Mouse (Mus musculus): ENCODE data around the gene H2al3.

The H2al3 gene

GRCm38 (mm10) chrX:9849403-9849802, at the start of gene H2al3:
Gene H2al3, plus strand, starts transcription at chrX:9849703.
- TF ChIP-seq GATA4 (IDR thresholded peaks at IDR 0.05; ENCODE audit: insufficient replicate concordance, low read length), result no peak

- no peak for TF ChIP-seq GATA4 (IDR thresholded peaks at IDR 0.05; ENCODE audit: insufficient replicate concordance, low read length)
These were observed 39.4 kb upstream of the H2al3 start for GRCm38 (mm10) chrX:9810101-9810500.

GRCm38 (mm10) chrX:9812469-9812868, 37.0 kb upstream of the H2al3 start:
- TF ChIP-seq GATA4 (IDR thresholded peaks at IDR 0.05; ENCODE audit: insufficient replicate concordance, low read length), result no peak

GRCm38 (mm10) chrX:9834779-9835178, 14.7 kb upstream of the H2al3 start:
- no peak for TF ChIP-seq GATA4 (IDR thresholded peaks at IDR 0.05; ENCODE audit: insufficient replicate concordance, low read length)

- TF ChIP-seq GATA4 (IDR thresholded peaks at IDR 0.05; ENCODE audit: insufficient replicate concordance, low read length), result no peak
These were observed 2.9 kb upstream of the H2al3 start, which contains the start of gene Hypm for GRCm38 (mm10) chrX:9846628-9847027. Gene Hypm, plus strand, starts transcription at chrX:9846928.

- no peak for TF ChIP-seq GATA4 (IDR thresholded peaks at IDR 0.05; ENCODE audit: insufficient replicate concordance, low read length)
These were observed 12.4 kb downstream of the H2al3 start for GRCm38 (mm10) chrX:9861859-9862258.

GRCm38 (mm10) chrX:9875519-9875918, 26.0 kb downstream of the H2al3 start:
- no peak for TF ChIP-seq GATA4 (IDR thresholded peaks at IDR 0.05; ENCODE audit: insufficient replicate concordance, low read length)

GRCm38 (mm10) chrX:9885322-9885721, 35.8 kb downstream of the H2al3 start, which contains the start of gene Sytl5:
Gene Sytl5, plus strand, starts transcription at chrX:9885622.
- TF ChIP-seq GATA4 (IDR thresholded peaks at IDR 0.05; ENCODE audit: insufficient replicate concordance, low read length), result no peak

Data from liver, adult (tissue).